Mouse (Mus musculus): ENCODE measurements at regions not wholly inside any gene's neighbourhood (a gene's known extent, or its start where the extent isn't known, plus 50 kb on each side); places are given as distances from the start of the nearest gene placed in this dataset.

DNA sequence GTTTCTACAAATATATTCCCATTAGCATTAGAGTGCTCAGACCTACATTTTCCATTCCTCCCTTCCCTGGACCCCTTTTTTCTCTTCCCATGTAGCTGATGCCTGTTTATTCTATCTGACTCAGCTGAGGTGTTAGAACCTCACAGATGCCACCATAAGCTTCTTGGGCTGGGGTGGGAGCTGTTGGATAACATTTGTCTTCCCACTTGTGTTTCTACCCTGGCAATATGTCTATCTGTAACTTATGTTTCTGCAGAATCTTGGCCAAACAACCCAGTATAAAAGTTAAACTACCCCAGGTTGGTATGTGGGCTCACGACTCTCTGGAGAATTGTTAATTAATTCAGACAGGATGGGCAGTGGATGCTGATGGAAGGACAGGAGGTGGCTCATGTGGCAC is 2772.8 kb upstream of the Lrrc6 start:
- H3K4me2 ChIP-seq (ENCODE audit: low read depth), result no peak overlapping the region
- TF ChIP-seq CEBPB (IDR thresholded peaks at IDR 0.05; ENCODE audit: insufficient read depth, poor library complexity, severe bottlenecking) (no peak), USF1 (IDR thresholded peaks at IDR 0.05; ENCODE audit: low read depth) (no peak), POLR2A (IDR thresholded peaks at IDR 0.05; ENCODE audit: insufficient read length, low read depth) (no peak), TCF3 (IDR thresholded peaks at IDR 0.05; ENCODE audit: insufficient read length, low read depth) (no peak), MAX (IDR thresholded peaks at IDR 0.05; ENCODE audit: low read depth) (no peak), REST (IDR thresholded peaks at IDR 0.05; ENCODE audit: insufficient read depth, insufficient read length) (no peak), E2F4 (IDR thresholded peaks at IDR 0.05; ENCODE audit: insufficient read depth) (no peak), TCF12 (IDR thresholded peaks at IDR 0.05; ENCODE audit: insufficient read depth, poor library complexity, severe bottlenecking) (no peak), MYOG (IDR thresholded peaks at IDR 0.05; ENCODE audit: control insufficient read depth in 1 of 3, insufficient read depth in 1 of 3, insufficient read length in 2 of 3, low read depth in 2 of 3) (no peak), SRF (IDR thresholded peaks at IDR 0.05; ENCODE audit: control insufficient read depth, insufficient read length, low read depth) (no peak)
- H3K79me2 ChIP-seq (ENCODE audit: control insufficient read depth, insufficient read depth), result no peaks in the 10 kb centered on the region
- no peak overlapping the region for H3K4me3 ChIP-seq
- no peak overlapping the region for H3ac ChIP-seq (ENCODE audit: control insufficient read depth, insufficient read length)
- H3K27me3 ChIP-seq (ENCODE audit: control insufficient read depth, insufficient read depth, insufficient read length), result no peaks in the 10 kb centered on the region
- no peaks in the 10 kb centered on the region for H3K36me3 ChIP-seq (ENCODE audit: control insufficient read depth, insufficient read depth)

DNA sequence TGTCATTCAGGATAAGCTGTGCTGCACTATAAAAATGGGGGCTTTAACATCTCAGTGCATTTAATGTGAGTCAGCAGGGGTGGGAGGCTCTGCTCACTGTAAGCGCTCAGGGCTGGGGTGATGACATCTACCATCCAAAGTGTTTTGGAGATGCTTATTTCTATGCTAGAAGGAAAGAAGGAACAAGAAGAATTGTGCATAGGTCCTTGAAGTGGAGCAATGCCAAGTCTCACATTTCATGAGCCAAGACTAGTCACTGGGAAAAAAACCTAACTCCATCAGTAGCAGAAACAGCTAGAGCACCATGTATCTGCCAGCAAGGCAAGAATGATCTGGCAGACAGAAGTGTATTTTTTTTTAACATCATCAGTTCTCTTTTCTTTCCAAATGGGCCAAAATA is 2761.2 kb upstream of the Lrrc6 start:
- H3K79me2 ChIP-seq (ENCODE audit: control insufficient read depth, insufficient read depth), result no peaks in the 10 kb centered on the region

DNA sequence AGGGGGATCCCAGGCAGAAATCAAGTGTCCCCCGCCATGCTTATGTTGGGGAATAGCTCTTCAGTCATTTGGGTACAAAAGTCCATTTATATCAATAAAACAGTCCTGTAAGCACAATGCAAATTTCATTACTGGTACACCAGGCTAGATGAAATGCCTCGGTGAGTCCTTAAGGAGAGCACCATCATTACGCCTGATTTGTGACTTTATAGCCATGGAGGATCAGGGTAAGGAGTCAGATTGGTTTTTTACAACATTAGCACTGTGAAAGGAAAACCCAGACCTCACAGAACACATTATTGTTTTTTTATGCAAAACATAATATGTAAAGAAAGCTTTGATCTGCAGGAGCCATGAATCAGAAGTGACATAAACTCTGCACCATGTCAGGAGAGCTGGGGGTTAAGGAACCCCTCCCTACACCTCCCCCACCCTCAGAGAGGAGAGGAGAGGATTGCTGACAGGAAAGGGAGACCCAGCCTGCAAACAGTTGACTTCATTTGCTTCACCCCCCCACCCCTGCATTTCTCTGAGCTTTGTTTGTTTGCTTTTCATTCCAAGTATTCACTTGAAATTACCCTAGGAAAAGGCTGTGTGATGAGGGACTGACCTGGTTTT is 2756.6 kb upstream of the Lrrc6 start:
- H3K36me3 ChIP-seq (ENCODE audit: control insufficient read depth, insufficient read depth), result no peaks in the 10 kb centered on the region
- H3K27me3 ChIP-seq (ENCODE audit: control insufficient read depth, insufficient read depth, insufficient read length), result no peaks in the 10 kb centered on the region
- H3K4me3 ChIP-seq, result no peak overlapping the region
- TF ChIP-seq TCF3 (IDR thresholded peaks at IDR 0.05; ENCODE audit: insufficient read length, low read depth) (no peak), REST (IDR thresholded peaks at IDR 0.05; ENCODE audit: insufficient read depth, insufficient read length) (no peak), POLR2AphosphoS2 (IDR thresholded peaks at IDR 0.05; ENCODE audit: insufficient read length, low read depth) (no peak), CEBPB (IDR thresholded peaks at IDR 0.05; ENCODE audit: insufficient read depth, poor library complexity, severe bottlenecking) (no peak), E2F4 (IDR thresholded peaks at IDR 0.05; ENCODE audit: insufficient read depth) (no peak), TCF12 (IDR thresholded peaks at IDR 0.05; ENCODE audit: insufficient read depth, poor library complexity, severe bottlenecking) (no peak), USF1 (IDR thresholded peaks at IDR 0.05; ENCODE audit: low read depth) (no peak), SRF (IDR thresholded peaks at IDR 0.05; ENCODE audit: control insufficient read depth, insufficient read length, low read depth) (no peak), POLR2A (IDR thresholded peaks at IDR 0.05; ENCODE audit: insufficient read length, low read depth) (no peak), MYOG (IDR thresholded peaks at IDR 0.05; ENCODE audit: control insufficient read depth in 1 of 3, insufficient read depth in 1 of 3, insufficient read length in 2 of 3, low read depth in 2 of 3) (no peak), MYOD1 (IDR thresholded peaks at IDR 0.05; ENCODE audit: control insufficient read depth in 1 of 3, insufficient read length in 2 of 3, low read depth in 2 of 3) (no peak), MAX (IDR thresholded peaks at IDR 0.05; ENCODE audit: low read depth) (no peak)
- no peaks in the 10 kb centered on the region for H3K79me2 ChIP-seq (ENCODE audit: control insufficient read depth, insufficient read depth)
- no peak overlapping the region for H3K4me2 ChIP-seq (ENCODE audit: low read depth)
- no peak overlapping the region for H3ac ChIP-seq (ENCODE audit: control insufficient read depth, insufficient read length)

More for the DNA sequence above, 2761.2 kb upstream of the Lrrc6 start:
- no peak overlapping the region for H3K4me3 ChIP-seq
- TF ChIP-seq REST (IDR thresholded peaks at IDR 0.05; ENCODE audit: insufficient read depth, insufficient read length), result no peak
- TF ChIP-seq SRF (IDR thresholded peaks at IDR 0.05; ENCODE audit: control insufficient read depth, insufficient read length, low read depth), result no peak
- no peak for TF ChIP-seq USF1 (IDR thresholded peaks at IDR 0.05; ENCODE audit: low read depth)
- TF ChIP-seq MYOG (IDR thresholded peaks at IDR 0.05; ENCODE audit: control insufficient read depth in 1 of 3, insufficient read depth in 1 of 3, insufficient read length in 2 of 3, low read depth in 2 of 3), result no peak
- no peak for TF ChIP-seq MYOD1 (IDR thresholded peaks at IDR 0.05; ENCODE audit: control insufficient read depth in 1 of 3, insufficient read length in 2 of 3, low read depth in 2 of 3)
- no peak for TF ChIP-seq CEBPB (IDR thresholded peaks at IDR 0.05; ENCODE audit: insufficient read depth, poor library complexity, severe bottlenecking)
- no peak for TF ChIP-seq POLR2AphosphoS2 (IDR thresholded peaks at IDR 0.05; ENCODE audit: insufficient read length, low read depth)
- no peak for TF ChIP-seq E2F4 (IDR thresholded peaks at IDR 0.05; ENCODE audit: insufficient read depth)
- TF ChIP-seq TCF12 (IDR thresholded peaks at IDR 0.05; ENCODE audit: insufficient read depth, poor library complexity, severe bottlenecking), result no peak
- TF ChIP-seq TCF3 (IDR thresholded peaks at IDR 0.05; ENCODE audit: insufficient read length, low read depth), result no peak
- no peak for TF ChIP-seq MAX (IDR thresholded peaks at IDR 0.05; ENCODE audit: low read depth)
- TF ChIP-seq POLR2A (IDR thresholded peaks at IDR 0.05; ENCODE audit: insufficient read length, low read depth), result no peak
- no peaks in the 10 kb centered on the region for H3K27me3 ChIP-seq (ENCODE audit: control insufficient read depth, insufficient read depth, insufficient read length)
- H3K4me2 ChIP-seq (ENCODE audit: low read depth), result no peak overlapping the region
- H3K36me3 ChIP-seq (ENCODE audit: control insufficient read depth, insufficient read depth), result no peaks in the 10 kb centered on the region
- H3ac ChIP-seq (ENCODE audit: control insufficient read depth, insufficient read length), result no peak overlapping the region

DNA sequence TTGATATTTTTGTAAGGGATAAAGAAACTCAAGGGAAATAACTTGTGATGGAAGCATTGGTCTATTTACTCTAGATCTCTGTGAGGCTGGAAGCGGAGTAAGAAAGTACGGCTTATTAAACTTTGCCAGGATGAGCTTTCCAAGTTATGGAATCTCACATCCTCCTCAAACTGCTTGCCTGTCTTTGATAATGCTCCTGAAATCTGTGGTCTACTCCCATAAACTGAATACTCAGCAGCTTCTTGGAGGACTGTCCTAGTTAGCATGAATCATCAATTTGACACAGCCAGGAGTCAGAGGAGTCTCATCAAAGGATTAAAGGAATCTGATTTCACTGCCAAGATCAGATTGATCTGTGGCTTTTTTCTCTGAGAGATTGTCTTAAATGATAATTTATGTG is 2753.0 kb upstream of the Lrrc6 start:
- TF ChIP-seq SRF (IDR thresholded peaks at IDR 0.05; ENCODE audit: control insufficient read depth, insufficient read length, low read depth) (no peak), REST (IDR thresholded peaks at IDR 0.05; ENCODE audit: insufficient read depth, insufficient read length) (no peak), TCF12 (IDR thresholded peaks at IDR 0.05; ENCODE audit: insufficient read depth, poor library complexity, severe bottlenecking) (no peak), POLR2AphosphoS2 (IDR thresholded peaks at IDR 0.05; ENCODE audit: insufficient read length, low read depth) (no peak), USF1 (IDR thresholded peaks at IDR 0.05; ENCODE audit: low read depth) (no peak), POLR2A (IDR thresholded peaks at IDR 0.05; ENCODE audit: insufficient read length, low read depth) (no peak), MAX (IDR thresholded peaks at IDR 0.05; ENCODE audit: low read depth) (no peak), TCF3 (IDR thresholded peaks at IDR 0.05; ENCODE audit: insufficient read length, low read depth) (no peak), MYOG (IDR thresholded peaks at IDR 0.05; ENCODE audit: control insufficient read depth in 1 of 3, insufficient read depth in 1 of 3, insufficient read length in 2 of 3, low read depth in 2 of 3) (no peak), E2F4 (IDR thresholded peaks at IDR 0.05; ENCODE audit: insufficient read depth) (no peak)
- Histone ChIP-seq H3K79me2 (ENCODE audit: control insufficient read depth, insufficient read depth) (no peaks in the 10 kb centered on the region), H3K36me3 (ENCODE audit: control insufficient read depth, insufficient read depth) (no peaks in the 10 kb centered on the region), H3ac (ENCODE audit: control insufficient read depth, insufficient read length) (no peak overlapping the region), H3K4me3 (no peak overlapping the region), H3K4me2 (ENCODE audit: low read depth) (no peak overlapping the region), H3K27me3 (ENCODE audit: control insufficient read depth, insufficient read depth, insufficient read length) (no peaks in the 10 kb centered on the region)

All from myocyte (in vitro differentiated cells).